Mouse (Mus musculus) megakaryocyte, adult 5-6 weeks (primary cell): ENCODE data around the gene Polm. TPM values are rescaled to one million over a fixed set of nuclear protein-coding genes. Genes with fewer than 3 reads are reported as not detected.

Experiments used
- ATAC-seq: 2 replicates; pipeline ENCODE4 v1.8.0; 2016; ENCODE audit warnings: mild to moderate bottlenecking, inconsistent platforms; ENCODE audit not compliant: poor library complexity, severe bottlenecking
- total RNA-seq, 2 experiments: library from RNA; stranded (forward) in 1 of 2; stranded (reverse) in 1 of 2; fragments of 153-499, 151-499 nt in 1 of 2; fragments of 221-1000, 200-1000 nt in 1 of 2; gene quantifications; 2 replicates each; pipeline versions ENCODE4 v1.2.3 to v1.2.4; 2015 to 2017

Gene Polm
- total RNA-seq, 2 experiments from 2014 or later = 6.0 to 10.4 TPM

GRCm38 (mm10) chr11:5805711-5806110 lies 32.1 kb downstream of the Polm start:
- ATAC-seq = no peak

- ATAC-seq = no peak
Observed at GRCm38 (mm10) chr11:5804174-5804573, 33.6 kb downstream of the Polm start.

GRCm38 (mm10) chr11:5803551-5803981 lies 34.2 kb downstream of the Polm start, which contains the start of gene Pgam2:
Gene Pgam2, minus strand, starts transcription at chr11:5803733.
- ATAC-seq = 0 out of 2 replicates have a peak, but pooled peaks have one; percentile 17

GRCm38 (mm10) chr11:5802457-5803217 lies 35.2 kb downstream of the Polm start:
- ATAC-seq = peak; percentile 39; the same call in 1 of the 2 replicates

GRCm38 (mm10) chr11:5802005-5802404 lies 35.8 kb downstream of the Polm start:
- no peak for ATAC-seq

- ATAC-seq = no peak
Observed at GRCm38 (mm10) chr11:5801511-5801910, 36.3 kb downstream of the Polm start.

GRCm38 (mm10) chr11:5799621-5800490 lies 38.0 kb downstream of the Polm start:
- ATAC-seq = no peak

GRCm38 (mm10) chr11:5797928-5798327 lies 39.9 kb downstream of the Polm start:
- ATAC-seq = no peak

- no peak for ATAC-seq
Observed at GRCm38 (mm10) chr11:5797371-5797770, 40.4 kb downstream of the Polm start.

GRCm38 (mm10) chr11:5796939-5797338 lies 40.9 kb downstream of the Polm start:
- no peak for ATAC-seq

- no peak for ATAC-seq
Observed at GRCm38 (mm10) chr11:5795706-5796105, 42.1 kb downstream of the Polm start.

GRCm38 (mm10) chr11:5795290-5795689 lies 42.5 kb downstream of the Polm start:
- ATAC-seq = no peak

- ATAC-seq = no peak
Observed at GRCm38 (mm10) chr11:5790431-5790830, 47.4 kb downstream of the Polm start.

GRCm38 (mm10) chr11:5789754-5790333 lies 48.0 kb downstream of the Polm start:
- ATAC-seq = peak; percentile 25

GRCm38 (mm10) chr11:5789071-5789753 lies 48.6 kb downstream of the Polm start:
- peak; percentile 42 for ATAC-seq

- ATAC-seq = peak; percentile 71
Observed at GRCm38 (mm10) chr11:5788056-5789014, 49.5 kb downstream of the Polm start, which contains the start of gene Dbnl. Gene Dbnl, plus strand, starts transcription at chr11:5788488.

GRCm38 (mm10) chr11:5787671-5788055 lies 50.2 kb downstream of the Polm start:
- ATAC-seq = 0 out of 2 replicates have a peak, but pooled peaks have one; percentile 1

GRCm38 (mm10) chr11:5785732-5786131 lies 52.1 kb downstream of the Polm start:
- peak; percentile 25 for ATAC-seq

GRCm38 (mm10) chr11:5782199-5782944 lies 55.4 kb downstream of the Polm start:
- ATAC-seq = no peak
